Mouse (Mus musculus) midbrain, postnatal 0 days (tissue): ENCODE measurements around the gene Ttc30a1. TPM values are rescaled to one million over a fixed set of nuclear protein-coding genes. Genes with fewer than 3 reads are reported as not detected.
A peak's percentile ranks its signal among the peaks of the same experiment; 100 is the strongest.
"Not testable (repeated sequence)": the region's sequence is repeated elsewhere in the genome, so short reads cannot be mapped to it uniquely, and the experiment has no call there.

ENCODE experiments used
- ATAC-seq: fragments of 200-750 bp; cut with Nextera tagmentation; 2 replicates; pipeline ENCODE4 v1.8.0; 2017; ENCODE audit warnings: moderate number of reproducible peaks, mild to moderate bottlenecking, moderate TSS enrichment, moderate library complexity; ENCODE audit not compliant: low FRiP score
- DNase-seq: peaks from one replicate; pipeline ENCODE4 v3.0.0-alpha.2; 2015; ENCODE audit warnings: low spot score
- H3K27ac ChIP-seq: fragments of 300-500 bp; sonication (generic); 2 replicates; pipeline ENCODE4 v1.5.1; 2014; ENCODE audit warnings: low read depth, mild to moderate bottlenecking, low read length, mixed read lengths
- H3K27me3 ChIP-seq: fragments of 300-500 bp; sonication (generic); 2 replicates; pipeline ENCODE4 v1.6.1; 2014; ENCODE audit warnings: low read length, control low read depth, mixed read lengths; ENCODE audit not compliant: insufficient read depth
- H3K36me3 ChIP-seq: fragments of 300-500 bp; sonication (generic); 2 replicates; pipeline ENCODE4 v1.6.1; 2014; ENCODE audit warnings: low read length, control low read depth, mixed read lengths; ENCODE audit not compliant: insufficient read depth
- H3K4me1 ChIP-seq: fragments of 300-500 bp; sonication (generic); 2 replicates; pipeline ENCODE4 v1.6.1; 2014; ENCODE audit warnings: mild to moderate bottlenecking, control low read depth, antibody characterized with exemption, low read length, mixed read lengths; ENCODE audit not compliant: insufficient read depth
- H3K4me2 ChIP-seq: fragments of 300-500 bp; sonication (generic); 2 replicates; pipeline ENCODE4 v1.6.1; 2014; ENCODE audit warnings: low read depth, mild to moderate bottlenecking, low read length, mixed read lengths; ENCODE audit not compliant: poor library complexity, severe bottlenecking
- H3K4me3 ChIP-seq: fragments of 300-500 bp; sonication (generic); 2 replicates; pipeline ENCODE4 v1.5.1; 2014; ENCODE audit warnings: low read depth, mild to moderate bottlenecking, low read length, moderate library complexity
- H3K9ac ChIP-seq: fragments of 300-500 bp; sonication (generic); replicated peaks from 2 replicates; pipeline ENCODE4 v1.6.1; 2014; ENCODE audit warnings: mild to moderate bottlenecking, low read length, moderate library complexity, mixed read lengths; ENCODE audit not compliant: poor library complexity, severe bottlenecking
- H3K9me3 ChIP-seq: fragments of 300-500 bp; sonication (generic); 2 replicates; pipeline ENCODE4 v1.6.1; 2016; ENCODE audit warnings: low read length, control low read depth
- CTCF ChIP-seq: IDR thresholded peaks from 2 replicates; pipeline ENCODE4 v1.5.1; 2016; ENCODE audit warnings: antibody characterized with exemption, mild to moderate bottlenecking
- WGBS: fragments of 180-500 bp; shearing (Covaris S2); extraction: QIAGEN DNeasy Blood & Tissue Kit; methylation state at CpG from one replicate; pipeline ENCODE4 v1.1.7; 2014; 5-methylcytosine and 5-hydroxymethylcytosine counted together
- polyA plus RNA-seq: library from polyadenylated mRNA; unstranded; fragments of >200 nt; fragmentation: Nextera tagmentation; extraction: Ambion mirVana; gene quantifications from 2 replicates; pipeline ENCODE4 v1.2.1, GENCODE M21; 2015
- total RNA-seq: library from RNA; depleted of rRNA; stranded (reverse); fragments of >200 nt; gene quantifications from 2 replicates; pipeline ENCODE4 v1.2.3, GENCODE M21; 2014

The Ttc30a1 gene
- total and polyA plus RNA-seq, 2 experiments from 2014 or later, result 5.2 to 12.7 TPM

DNA sequence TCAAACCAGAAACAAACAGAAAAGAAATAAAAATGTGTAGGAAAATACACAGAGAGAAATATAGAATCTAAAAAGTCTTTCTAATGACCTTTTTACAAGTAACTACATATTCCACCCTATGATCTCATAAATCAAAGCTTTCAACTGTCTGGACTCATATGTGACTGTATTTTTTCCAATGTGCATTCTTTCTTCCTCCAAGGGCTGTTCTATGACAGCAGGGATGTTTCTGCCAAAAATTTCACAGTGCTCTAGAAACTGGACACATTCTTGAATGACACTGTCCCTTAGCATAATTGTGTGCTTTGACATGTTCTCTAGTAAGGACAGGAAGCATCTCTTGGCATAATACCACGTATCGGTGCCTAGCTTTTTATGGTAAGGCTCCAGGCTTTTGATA lies 5.7 kb downstream of the Ttc30a1 start:
- not testable (repeated sequence) for DNase-seq, H3K27ac ChIP-seq, H3K36me3 ChIP-seq, H3K4me1 ChIP-seq, ATAC-seq, H3K4me3 ChIP-seq, H3K9me3 ChIP-seq, H3K27me3 ChIP-seq, H3K9ac ChIP-seq, H3K4me2 ChIP-seq
- 87% methylated on average over 2 of the region's 2 CpGs for WGBS

DNA sequence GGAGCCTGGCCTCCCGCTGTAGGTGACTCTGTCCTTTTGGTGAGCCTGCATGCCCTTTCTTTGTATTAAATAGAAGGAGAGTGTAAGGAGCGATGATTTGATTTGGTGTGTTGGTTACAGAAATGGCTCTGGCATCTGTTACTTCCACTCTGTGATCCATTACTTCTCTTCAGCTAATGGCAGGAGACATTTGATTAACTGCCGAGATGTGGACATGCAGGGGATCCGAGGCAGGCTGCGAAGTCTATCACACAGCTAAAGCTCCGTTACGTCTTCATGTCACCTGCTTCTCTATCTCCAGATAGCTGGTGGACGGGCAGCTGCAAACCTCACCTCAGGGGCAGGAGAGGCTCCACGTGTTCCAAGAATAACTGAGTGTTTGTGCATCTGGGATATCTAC lies 7.6 kb downstream of the Ttc30a1 start:
- Histone ChIP-seq H3K9ac (no peak overlapping the region), H3K36me3 (no peaks in the 10 kb centered on the region), H3K4me2 (no peak overlapping the region), H3K27ac (no peak overlapping the region), H3K4me3 (no peak overlapping the region), H3K4me1 (no peaks in the 10 kb centered on the region), H3K27me3 (no peaks in the 10 kb centered on the region), H3K9me3 (no peaks in the 10 kb centered on the region)
- ATAC-seq, result no peak
- TF ChIP-seq CTCF, result no peak
- no peak for DNase-seq
- 77% methylated on average over 9 of the region's 9 CpGs for WGBS

DNA sequence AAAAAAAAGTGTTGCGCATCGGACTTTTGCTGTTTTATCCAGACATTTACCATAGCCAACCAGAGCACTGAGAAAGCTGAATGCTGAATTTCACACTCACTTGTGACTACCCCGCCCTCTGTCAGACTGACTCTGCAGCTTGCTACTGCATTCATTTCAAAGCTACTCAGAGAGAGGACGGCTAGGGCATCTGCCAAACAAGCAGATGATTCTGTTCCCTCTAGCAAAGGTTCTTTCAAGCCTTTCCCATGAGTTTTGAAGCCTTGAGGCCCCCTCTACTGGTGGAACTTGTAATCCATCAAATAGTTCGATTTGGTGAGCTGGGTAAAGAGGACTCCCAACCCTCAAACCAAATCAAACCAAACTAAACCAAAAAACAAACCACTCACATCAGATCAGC lies 16.8 kb downstream of the Ttc30a1 start:
- H3K27me3 ChIP-seq, result no peaks in the 10 kb centered on the region
- H3K4me2 ChIP-seq, result peak overlapping the region; percentile 47
- no peaks in the 10 kb centered on the region for H3K9me3 ChIP-seq
- no peaks in the 10 kb centered on the region for H3K36me3 ChIP-seq
- H3K27ac ChIP-seq, result no peak overlapping the region
- H3K9ac ChIP-seq, result no peak overlapping the region
- no peaks in the 10 kb centered on the region; the same call in 1 of the 2 replicates for H3K4me1 ChIP-seq
- ATAC-seq (peak; percentile 63; the same call in 1 of the 2 replicates), DNase-seq (peak; percentile 89)
- 22% methylated on average over 5 of the region's 5 CpGs for WGBS
- peak; percentile 77 for TF ChIP-seq CTCF
- H3K4me3 ChIP-seq, result peak overlapping the region; percentile 16; the same call in 1 of the 2 replicates

DNA sequence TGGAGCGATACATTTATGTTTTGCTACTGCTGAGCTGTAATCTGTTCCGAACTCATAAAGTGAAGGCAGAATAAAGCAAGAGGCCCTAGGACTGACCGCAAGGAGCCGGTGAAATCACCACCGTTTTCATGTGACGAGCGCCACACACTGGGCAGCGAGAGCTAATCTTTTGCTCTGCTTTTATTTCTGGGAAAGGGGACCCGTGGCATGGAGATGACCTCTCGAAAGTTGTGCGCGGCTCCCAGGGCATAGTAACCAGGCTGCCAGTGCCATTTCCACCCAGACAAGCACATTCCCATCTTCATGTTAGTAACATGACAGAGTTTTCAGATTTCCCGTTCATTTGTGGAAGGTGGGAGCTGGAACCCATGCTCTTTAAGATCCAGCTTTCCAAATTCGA lies 17.3 kb downstream of the Ttc30a1 start:
- Histone ChIP-seq H3K9ac (0 out of 2 replicates have a peak overlapping the region, but pooled peaks have one; percentile 19), H3K27me3 (no peaks in the 10 kb centered on the region), H3K4me1 (no peaks in the 10 kb centered on the region; the same call in 1 of the 2 replicates), H3K9me3 (no peaks in the 10 kb centered on the region), H3K27ac (no peak overlapping the region), H3K4me2 (peak overlapping the region; percentile 47), H3K36me3 (no peaks in the 10 kb centered on the region), H3K4me3 (peak overlapping the region; percentile 16)
- peak; percentile 66 for TF ChIP-seq CTCF
- DNase-seq (peak; percentile 76), ATAC-seq (peak; percentile 52; the same call in 1 of the 2 replicates)
- WGBS, result 11% methylated on average over 14 of the region's 14 CpGs

DNA sequence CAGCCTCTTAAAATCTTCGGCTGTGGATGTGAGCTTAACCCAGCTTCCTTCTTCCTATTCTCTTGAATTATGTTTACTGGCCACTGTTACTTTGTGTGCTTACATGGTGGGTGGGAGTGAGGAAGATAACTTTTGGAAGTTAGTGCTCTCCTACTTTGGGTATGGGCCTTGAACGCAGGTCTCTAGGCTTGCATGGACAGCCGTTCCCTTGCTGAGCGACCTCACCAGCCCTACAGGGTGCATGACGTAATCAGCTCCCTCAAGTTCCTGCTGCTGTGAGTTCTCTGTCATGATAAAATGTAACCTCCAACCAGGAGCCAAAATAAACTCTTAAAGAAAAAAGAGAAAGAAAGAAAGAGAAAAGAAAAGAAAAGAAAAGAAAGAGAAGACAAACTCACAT lies 17.7 kb downstream of the Ttc30a1 start:
- no peaks in the 10 kb centered on the region for H3K27me3 ChIP-seq
- ATAC-seq, result no peak
- no peaks in the 10 kb centered on the region for H3K36me3 ChIP-seq
- H3K4me3 ChIP-seq, result peak overlapping the region; percentile 16; the same call in 1 of the 2 replicates
- H3K4me2 ChIP-seq, result peak overlapping the region; percentile 47
- TF ChIP-seq CTCF, result no peak
- WGBS, result 67% methylated on average over 5 of the region's 5 CpGs
- no peak for DNase-seq
- no peak overlapping the region for H3K27ac ChIP-seq
- no peak overlapping the region for H3K9ac ChIP-seq
- H3K9me3 ChIP-seq, result no peaks in the 10 kb centered on the region
- no peaks in the 10 kb centered on the region; the same call in 1 of the 2 replicates for H3K4me1 ChIP-seq

DNA sequence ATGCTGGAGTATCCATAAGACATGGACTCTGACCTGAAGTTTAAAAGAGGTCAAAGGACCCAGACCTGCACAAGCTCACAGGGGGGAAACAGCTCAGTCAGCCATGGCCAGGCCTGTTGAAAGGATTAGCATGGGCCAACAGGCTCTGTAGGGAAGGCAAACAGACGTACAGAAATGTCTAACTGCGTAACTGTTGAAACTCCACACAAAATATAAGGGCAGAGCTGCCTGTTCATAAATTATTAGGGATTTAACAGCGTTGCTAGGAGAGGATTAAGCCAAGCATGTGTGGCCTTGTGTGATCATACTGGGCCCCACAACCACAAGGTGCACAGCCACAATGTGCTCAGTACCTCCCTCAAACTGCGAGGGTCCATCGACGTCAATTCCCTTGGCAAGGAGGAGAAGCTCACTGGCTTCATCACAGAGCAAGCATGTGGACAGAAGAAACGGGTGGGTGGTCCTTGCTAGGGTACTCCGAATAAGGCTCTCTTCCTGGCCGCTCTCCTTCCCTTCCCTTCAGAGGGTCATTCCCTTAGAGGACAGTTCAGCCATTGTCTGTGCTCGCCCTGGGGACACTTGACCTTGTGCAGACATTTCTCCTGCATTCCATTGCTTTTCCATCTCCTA lies 18.4 kb downstream of the Ttc30a1 start:
- Histone ChIP-seq H3K27me3 (no peaks in the 10 kb centered on the region), H3K9me3 (no peaks in the 10 kb centered on the region), H3K4me3 (no peak overlapping the region), H3K36me3 (no peaks in the 10 kb centered on the region), H3K9ac (no peak overlapping the region), H3K4me2 (no peak overlapping the region), H3K4me1 (no peaks in the 10 kb centered on the region; the same call in 1 of the 2 replicates), H3K27ac (no peak overlapping the region)
- 50% methylated on average over 10 of the region's 10 CpGs for WGBS
- TF ChIP-seq CTCF, result no peak
- DNase-seq (no peak), ATAC-seq (no peak)
